In genomic region chr1:191445831-191446258, GRCm38 (mm10) we compare ENCODE assay signal across 11 mouse cellular contexts. TPM values are rescaled to one million over a fixed set of nuclear protein-coding genes. Genes with fewer than 3 reads are reported as not detected.
A peak's percentile ranks its signal among the peaks of the same experiment; 100 is the strongest.
DNase-seq lines count a peak whose midpoint lies in the region; ATAC-seq and TF ChIP-seq lines count a peak whose summit lies in the region.
"Had no signal": no experiment of that assay in that cellular context is flagged by ENCODE, and none has a peak within 500 bp of the region (broad histone marks: within the 10 kb centered on the region; RNA-seq: fewer than 3 reads in every experiment).

No protein-coding gene starts in this region.

- intact Hi-C loops in left cerebral cortex, postnatal 36 days (cut with DNase I) = no loop called here

- H3K36me3 ChIP-seq in erythroblast, embryonic 14.5 days (ENCODE audit: control insufficient read depth) = no peaks in the 10 kb centered on the region
- H3K36me3 ChIP-seq in liver, embryonic 14.5 days (replicated peaks; ENCODE audit: control insufficient read depth, insufficient read depth, low read depth) = no peaks in the 10 kb centered on the region

- H3K27me3 ChIP-seq in erythroblast, embryonic 14.5 days (ENCODE audit: control insufficient read depth) = peaks cover 2% of the 10 kb centered on the region; the same call in 1 of the 2 replicates
- H3K27me3 ChIP-seq in liver, embryonic 14.5 days (ENCODE audit: control insufficient read depth, insufficient read depth, low read length) = no peaks in the 10 kb centered on the region
- H3K27me3 ChIP-seq: Patski had no signal

- no peaks in the 10 kb centered on the region for H3K9me3 ChIP-seq in erythroblast, embryonic 14.5 days (ENCODE audit: control insufficient read depth, low read length)
- no peaks in the 10 kb centered on the region for H3K9me3 ChIP-seq in liver, embryonic 14.5 days (ENCODE audit: control insufficient read depth, low read length)

- peak; percentile 56 for DNase-seq in CD4-positive helper T cell, adult 2 months (ENCODE audit: low read depth, low spot score)
- peak; percentile 36 to 57 (median 39) for DNase-seq in liver, embryonic 14.5 days (ENCODE audit: low read depth in 3 of 3, low spot score in 3 of 3)
- peak; percentile 19 for DNase-seq in spleen, adult 12 weeks (ENCODE audit: low spot score)
- DNase-seq in urinary bladder, postnatal 25 days (ENCODE audit: low spot score) = no peak
- no peak for DNase-seq in layer of hippocampus, adult 8-10 months (ENCODE audit: low spot score in 2 of 2)
- no peak for DNase-seq in left cerebral cortex, postnatal 36 days (ENCODE audit: low spot score in 2 of 2)
- no peak for DNase-seq in ovary, postnatal 36 days (ENCODE audit: low spot score)
- DNase-seq: heart, adult 2 months; lung, embryonic 14.5 days had no signal

- ATAC-seq in liver, embryonic 14.5 days (ENCODE audit: insufficient read depth) = peak; percentile 67
- ATAC-seq: Patski had no signal

- 10% methylated on average over 9 of the region's 9 CpGs for WGBS in liver, embryonic 14.5 days (ENCODE audit: insufficient replicate concordance)

- TF ChIP-seq CTCF in liver, embryonic 14.5 days (IDR thresholded peaks at IDR 0.05; ENCODE audit: low read depth) = no peak

- TF ChIP-seq EP300 in liver, embryonic 14.5 days (IDR thresholded peaks at IDR 0.05; ENCODE audit: low read depth) = peak; percentile 72

- no peak overlapping the region; the same call in 1 of the 2 replicates for H3K27ac ChIP-seq in liver, embryonic 14.5 days
- H3K27ac ChIP-seq: heart, adult 2 months had no signal

- H3K4me3 ChIP-seq in erythroblast, embryonic 14.5 days (replicated peaks) = peak overlapping the region; percentile 16
- H3K4me3 ChIP-seq in liver, embryonic 14.5 days (ENCODE audit: insufficient read depth in 1 of 2, low read depth in 2 of 2, low read length in 2 of 2) = no peak overlapping the region
- H3K4me3 ChIP-seq: heart, adult 2 months had no signal

- peaks cover 58% of the 10 kb centered on the region for H3K4me1 ChIP-seq in erythroblast, embryonic 14.5 days (ENCODE audit: control insufficient read depth)
- peaks cover 32 to 40% of the 10 kb centered on the region in 2 experiments for H3K4me1 ChIP-seq in liver, embryonic 14.5 days (replicated peaks; ENCODE audit: control insufficient read depth in 2 of 2, insufficient read depth in 2 of 2, low read length in 1 of 2)

- no peak overlapping the region for H3K9ac ChIP-seq in liver, embryonic 14.5 days (replicated peaks)
- H3K9ac ChIP-seq: lung, embryonic 14.5 days had no signal

- H3K4me2 ChIP-seq in liver, embryonic 14.5 days (ENCODE audit: low read depth) = peak overlapping the region; percentile 41
- H3K4me2 ChIP-seq: lung, embryonic 14.5 days had no signal

RNA-seq across cellular contexts. Expression of gene Ppp2r5a, which starts 42.8 kb away (rescaled TPM):
- 5.6 and 5.9 TPM in 2 replicates for polyA plus RNA-seq in erythroblast, embryonic 14.5 days (2012)
- polyA plus RNA-seq in liver, embryonic 14.5 days (2012; rRNA removed) = 16.4 and 23.8 TPM in 2 replicates
- 21.0 and 23.8 TPM in 2 replicates for polyA plus RNA-seq in liver, embryonic 14.5 days (2014; fragmentation: Nextera tagmentation; extraction: Ambion mirVana)
- 10 to 100 TPM; 65.1 to 76.6 (median 70.6) TPM for total RNA-seq in layer of hippocampus, adult 8-10 months (2022)
- total RNA-seq in left cerebral cortex, postnatal 36 days (2021) = 10 to 100 TPM; 89.0 to 95.7 TPM

Comparison
In these comparisons a context has a peak if more than half of its experiments do, and no peak if none do; other contexts are left out.
1. DNase-seq: peak in CD4-positive helper T cell, adult 2 months (single experiment), liver, embryonic 14.5 days (3 of 3) and spleen, adult 12 weeks (single experiment); none in urinary bladder, postnatal 25 days (single experiment), layer of hippocampus, adult 8-10 months (0 of 2), left cerebral cortex, postnatal 36 days (0 of 2) and ovary, postnatal 36 days (single experiment).